Mouse (Mus musculus): Measurements from ENCODE around the gene Khdc1c. TPM values are rescaled to one million over a fixed set of nuclear protein-coding genes. Genes with fewer than 3 reads are reported as not detected.

Gene Khdc1c
- polyA plus RNA-seq, 1 experiment, result not detected

DNA sequence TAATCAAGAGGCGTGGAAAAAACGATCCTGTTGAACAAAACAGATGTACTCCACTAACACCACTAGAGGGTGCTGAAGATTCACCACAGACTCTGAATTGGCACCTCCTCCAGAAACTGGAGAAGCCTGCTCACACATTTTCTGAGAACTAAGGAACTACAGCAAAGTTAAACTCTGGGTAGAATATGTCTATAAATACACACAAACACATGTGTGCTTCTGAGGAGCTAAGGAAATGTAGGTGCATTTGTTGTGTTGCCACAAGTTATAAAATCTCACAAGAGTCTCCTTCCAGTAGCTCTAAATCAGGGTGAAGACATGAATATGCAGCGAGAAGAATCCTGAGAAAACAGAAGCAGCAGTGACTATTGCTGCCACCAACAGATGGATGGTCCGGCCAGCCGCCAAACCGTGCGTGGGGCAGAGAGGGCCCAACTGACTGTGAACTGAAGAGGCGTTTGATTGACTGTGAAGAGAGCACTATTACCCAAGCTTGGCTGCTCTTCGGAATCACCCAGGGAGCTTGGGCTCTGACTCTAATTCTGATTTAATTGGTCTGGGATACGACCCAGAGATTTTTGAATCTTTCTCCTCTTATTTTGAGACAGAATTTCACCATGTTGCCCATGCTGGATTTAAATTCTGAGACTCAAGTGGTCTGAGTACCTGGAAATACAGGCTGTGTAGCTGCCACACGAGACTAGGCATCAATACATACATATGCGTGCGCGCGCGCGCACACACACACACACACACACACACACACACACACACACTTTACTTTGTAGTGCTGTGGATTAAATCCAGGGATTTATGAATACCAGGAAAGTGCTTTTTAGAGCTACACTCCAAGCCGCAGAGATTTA is 43.4 kb downstream of the Khdc1c start:
- Histone ChIP-seq H3K4me2 (ENCODE audit: low read depth) (no peak overlapping the region), H3K4me3 (no peak overlapping the region), H3K79me2 (ENCODE audit: control insufficient read depth, insufficient read depth) (no peaks in the 10 kb centered on the region), H3K27me3 (ENCODE audit: control insufficient read depth, insufficient read depth, insufficient read length) (no peaks in the 10 kb centered on the region), H3ac (ENCODE audit: control insufficient read depth, insufficient read length) (no peak overlapping the region), H3K36me3 (ENCODE audit: control insufficient read depth, insufficient read depth) (no peaks in the 10 kb centered on the region)
- no peak for TF ChIP-seq TCF12 (IDR thresholded peaks at IDR 0.05; ENCODE audit: insufficient read depth, poor library complexity, severe bottlenecking)

DNA sequence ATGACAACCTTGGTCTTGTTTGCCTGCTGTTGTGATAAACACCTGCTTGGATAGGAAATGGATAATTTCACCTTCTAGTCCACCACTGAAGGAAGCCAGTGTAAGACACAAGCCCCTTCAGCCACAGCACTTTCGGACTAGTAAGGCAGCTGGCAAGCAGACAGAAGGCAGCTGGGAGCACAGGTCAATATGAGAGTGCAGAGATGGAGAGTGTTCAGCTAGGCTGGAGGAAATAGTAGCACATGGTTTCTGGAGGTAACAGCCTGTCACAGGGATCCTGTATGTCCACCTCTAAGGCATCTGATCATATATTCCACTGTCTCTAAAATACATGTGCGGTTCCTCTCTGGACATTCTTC is 44.0 kb downstream of the Khdc1c start:
- Histone ChIP-seq H3K4me2 (ENCODE audit: low read depth) (no peak overlapping the region), H3K27me3 (ENCODE audit: control insufficient read depth, insufficient read depth, insufficient read length) (no peaks in the 10 kb centered on the region), H3K36me3 (ENCODE audit: control insufficient read depth, insufficient read depth) (no peaks in the 10 kb centered on the region), H3K79me2 (ENCODE audit: control insufficient read depth, insufficient read depth) (no peaks in the 10 kb centered on the region), H3ac (ENCODE audit: control insufficient read depth, insufficient read length) (no peak overlapping the region), H3K4me3 (no peak overlapping the region)
- TF ChIP-seq CEBPB (IDR thresholded peaks at IDR 0.05; ENCODE audit: insufficient read depth, poor library complexity, severe bottlenecking) (no peak), POLR2AphosphoS2 (IDR thresholded peaks at IDR 0.05; ENCODE audit: insufficient read length, low read depth) (no peak), SRF (IDR thresholded peaks at IDR 0.05; ENCODE audit: control insufficient read depth, insufficient read length, low read depth) (no peak), E2F4 (IDR thresholded peaks at IDR 0.05; ENCODE audit: insufficient read depth) (no peak), TCF12 (IDR thresholded peaks at IDR 0.05; ENCODE audit: insufficient read depth, poor library complexity, severe bottlenecking) (no peak)

DNA sequence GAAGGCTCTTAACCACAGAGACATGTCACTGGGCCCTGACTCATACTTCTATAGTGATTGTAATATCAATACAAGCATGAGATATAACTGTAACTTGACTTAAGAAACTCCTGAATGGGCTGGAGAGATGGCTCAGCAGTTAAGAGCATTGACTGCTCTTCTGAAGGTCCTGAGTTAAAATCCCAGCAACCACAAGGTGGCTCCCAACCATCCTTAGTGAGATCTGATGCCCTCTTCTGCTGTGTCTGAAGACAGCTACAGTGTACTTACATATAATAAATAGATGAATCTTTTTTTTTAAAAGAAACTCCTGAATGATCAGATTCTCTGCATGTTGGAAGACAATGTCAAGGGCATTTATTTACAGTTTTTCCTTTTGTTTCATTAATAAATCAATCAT is 51.2 kb downstream of the Khdc1c start:
- Histone ChIP-seq H3K79me2 (ENCODE audit: control insufficient read depth, insufficient read depth) (no peaks in the 10 kb centered on the region), H3K4me2 (ENCODE audit: low read depth) (no peak overlapping the region), H3K4me3 (no peak overlapping the region), H3K27me3 (ENCODE audit: control insufficient read depth, insufficient read depth, insufficient read length) (no peaks in the 10 kb centered on the region), H3ac (ENCODE audit: control insufficient read depth, insufficient read length) (no peak overlapping the region), H3K36me3 (ENCODE audit: control insufficient read depth, insufficient read depth) (no peaks in the 10 kb centered on the region)
- TF ChIP-seq REST (IDR thresholded peaks at IDR 0.05; ENCODE audit: insufficient read depth, insufficient read length), result no peak
- TF ChIP-seq MYOG (IDR thresholded peaks at IDR 0.05; ENCODE audit: control insufficient read depth in 1 of 3, insufficient read depth in 1 of 3, insufficient read length in 2 of 3, low read depth in 2 of 3), result no peak
- TF ChIP-seq SRF (IDR thresholded peaks at IDR 0.05; ENCODE audit: control insufficient read depth, insufficient read length, low read depth), result no peak
- TF ChIP-seq POLR2AphosphoS2 (IDR thresholded peaks at IDR 0.05; ENCODE audit: insufficient read length, low read depth), result no peak
- TF ChIP-seq MYOD1 (IDR thresholded peaks at IDR 0.05; ENCODE audit: control insufficient read depth in 1 of 3, insufficient read length in 2 of 3, low read depth in 2 of 3), result no peak
- TF ChIP-seq TCF3 (IDR thresholded peaks at IDR 0.05; ENCODE audit: insufficient read length, low read depth), result no peak

Other genes starting within 250 kb of the Khdc1c start
- gene Tmem14a, start 149.8 kb upstream of the Khdc1c start, polyA plus RNA-seq (2012; fragmentation: generic; extraction: Trizol), result 0.52 TPM
- gene Gsta3, start 127.7 kb upstream of the Khdc1c start, polyA plus RNA-seq (2012; fragmentation: generic; extraction: Trizol), result 0.30 TPM
- not detected for gene Khdc1a, start 18.7 kb upstream of the Khdc1c start, polyA plus RNA-seq (2012; fragmentation: generic; extraction: Trizol)
- gene Khdc1b, start 15.2 kb downstream of the Khdc1c start, polyA plus RNA-seq (2012; fragmentation: generic; extraction: Trizol), result not detected

All from myocyte (in vitro differentiated cells).